Mouse (Mus musculus) cortical plate, adult 2 months (tissue): ENCODE data around the gene Auts2.

ENCODE experiments used
- CTCF ChIP-seq: fragments of 200-500 bp; IDR thresholded peaks from 2 replicates; pipeline ENCODE4 v1.5.1; 2011; ENCODE audit warnings: mild to moderate bottlenecking, control low read depth, low read length; ENCODE audit not compliant: insufficient read depth; ENCODE audit errors: extremely low read depth
- POLR2A ChIP-seq: fragments of 200-500 bp; IDR thresholded peaks from 2 replicates; pipeline ENCODE4 v1.6.1; 2011; ENCODE audit warnings: mild to moderate bottlenecking, low read length, control low read depth; ENCODE audit not compliant: insufficient read depth; ENCODE audit errors: extremely low read depth

DNA sequence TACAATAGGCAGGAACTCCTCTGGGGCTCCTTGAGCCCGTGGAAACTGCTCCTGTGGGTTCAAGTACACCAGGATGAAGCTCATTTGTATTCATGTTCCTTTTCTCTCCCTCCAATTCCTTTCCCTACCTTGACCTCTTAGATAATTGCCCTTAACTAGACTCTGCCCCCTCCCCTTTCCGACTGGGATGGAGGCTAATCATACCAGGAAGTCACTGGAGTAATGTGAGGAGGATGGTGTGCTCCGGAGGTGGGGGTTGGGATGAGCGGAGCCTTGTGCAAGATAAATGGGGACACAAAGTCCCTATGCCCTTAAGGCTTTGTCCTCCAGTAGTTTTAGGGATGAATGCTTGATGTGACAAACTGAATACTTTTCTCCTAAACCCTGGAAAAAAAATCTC is 820.8 kb downstream of the Auts2 start:
- TF ChIP-seq CTCF, result no peak
- no peak for TF ChIP-seq POLR2A
